Mouse (Mus musculus) adrenal gland, postnatal 4 days (tissue): ENCODE measurements around the gene Gm42878. TPM values are rescaled to one million over a fixed set of nuclear protein-coding genes. Genes with fewer than 3 reads are reported as not detected.

Experiments
- DNase-seq, 2 experiments: peaks; one replicate each; pipeline ENCODE4 v3.0.0; 2021 to 2022; ENCODE audit warnings: low spot score in 2 of 2, mixed read lengths in 2 of 2
- long read RNA-seq, 2 experiments: library from polyadenylated mRNA; stranded (forward); transcript quantifications; one replicate each; pipeline ENCODE4 v2.0.0; 2021
- total RNA-seq, 2 experiments: library from RNA; stranded (reverse); gene quantifications; 2 replicates each; pipeline ENCODE4 v1.2.3; 2021

Gm42878 gene
- not detected for total RNA-seq
- long read RNA-seq, experiment 1 = 0 reads
- long read RNA-seq, experiment 2 = 0 reads

- DNase-seq = no peak
Measured at GRCm38 (mm10) chr5:121544910-121545792, at the start of gene Gm42878, which contains the start of gene Adam1a. Gm42878 (minus strand) TSS chr5:121545482. Adam1a (minus strand) TSS chr5:121545482.

DNA sequence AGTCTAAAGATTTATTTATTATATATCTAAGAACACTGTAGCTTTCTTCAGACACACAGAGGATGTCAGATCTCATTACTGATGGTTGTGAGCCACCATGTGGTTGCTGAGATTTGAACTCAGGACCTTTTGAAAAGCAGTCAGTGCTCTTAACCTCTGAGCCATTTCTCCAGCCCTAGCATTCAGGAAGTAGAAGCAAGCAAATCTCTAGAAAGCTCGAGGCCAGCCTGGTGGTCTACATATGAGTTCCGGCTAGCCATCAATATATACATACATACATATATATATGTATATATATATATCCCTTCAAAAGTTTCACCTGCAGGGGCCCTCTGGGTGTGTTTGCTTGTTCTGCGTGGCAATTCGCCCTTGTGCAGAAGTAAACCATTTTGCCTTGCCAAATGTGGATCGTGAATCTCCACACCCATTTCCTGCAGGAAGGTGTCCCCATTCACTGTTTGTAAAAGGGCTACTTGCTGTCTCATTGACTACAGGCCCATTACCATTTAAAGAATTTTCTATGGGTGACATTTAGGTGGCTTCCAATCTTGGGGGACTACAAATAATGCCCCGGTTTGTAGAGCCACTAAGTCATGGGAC is 49.5 kb upstream of the Gm42878 start:
- no peak for DNase-seq

DNA sequence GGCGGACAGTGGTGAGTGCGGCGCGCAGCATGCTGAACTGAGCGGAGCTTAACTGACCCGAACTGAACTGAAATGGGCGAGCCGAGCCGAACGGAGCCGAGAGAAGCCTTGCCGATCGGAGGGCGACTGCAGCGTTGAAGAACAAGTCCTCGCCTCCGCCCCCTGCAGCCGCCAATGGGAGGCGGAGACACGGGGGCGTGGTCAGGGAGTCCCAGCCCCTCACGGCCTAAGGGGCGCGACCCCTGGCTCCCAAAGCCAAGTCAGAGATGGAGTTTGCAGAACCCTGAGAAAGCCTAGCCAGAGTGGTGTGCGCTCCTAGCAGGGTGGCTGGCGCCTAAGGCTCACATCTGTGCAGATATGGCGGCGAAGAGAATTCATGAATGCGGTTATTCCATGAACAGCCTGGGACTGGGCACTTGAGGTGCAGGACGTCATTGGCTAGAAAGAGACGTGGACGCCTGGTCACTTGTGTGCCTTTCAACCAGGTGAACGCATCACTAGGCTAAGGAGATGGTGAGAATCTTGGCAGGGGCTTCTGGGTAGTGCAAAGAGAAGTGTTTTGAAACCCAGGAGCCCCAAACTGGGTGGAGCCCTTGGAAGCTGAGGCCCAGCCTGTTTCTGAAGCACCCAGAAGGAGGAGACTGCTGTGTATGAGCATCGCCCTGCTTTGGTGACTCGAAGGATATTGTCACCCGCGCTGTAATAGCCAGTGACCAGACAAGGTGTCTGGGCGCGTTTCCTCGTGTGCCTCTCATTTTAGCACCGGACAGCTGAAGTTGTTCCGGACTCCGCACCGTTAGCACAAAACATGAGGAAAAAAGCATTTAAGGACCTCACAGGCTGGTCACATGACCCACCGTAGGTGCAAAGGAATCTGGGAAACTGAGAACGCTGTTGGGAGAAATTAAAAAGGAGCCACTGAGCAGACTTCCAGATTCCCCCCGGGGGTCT is 48.4 kb upstream of the Gm42878 start, which contains the start of gene Aldh2:
Gene Aldh2 (minus strand): TSS at position 374 of the 951 bp plus-strand sequence.
- DNase-seq = peak; percentile 72 to 77

DNA sequence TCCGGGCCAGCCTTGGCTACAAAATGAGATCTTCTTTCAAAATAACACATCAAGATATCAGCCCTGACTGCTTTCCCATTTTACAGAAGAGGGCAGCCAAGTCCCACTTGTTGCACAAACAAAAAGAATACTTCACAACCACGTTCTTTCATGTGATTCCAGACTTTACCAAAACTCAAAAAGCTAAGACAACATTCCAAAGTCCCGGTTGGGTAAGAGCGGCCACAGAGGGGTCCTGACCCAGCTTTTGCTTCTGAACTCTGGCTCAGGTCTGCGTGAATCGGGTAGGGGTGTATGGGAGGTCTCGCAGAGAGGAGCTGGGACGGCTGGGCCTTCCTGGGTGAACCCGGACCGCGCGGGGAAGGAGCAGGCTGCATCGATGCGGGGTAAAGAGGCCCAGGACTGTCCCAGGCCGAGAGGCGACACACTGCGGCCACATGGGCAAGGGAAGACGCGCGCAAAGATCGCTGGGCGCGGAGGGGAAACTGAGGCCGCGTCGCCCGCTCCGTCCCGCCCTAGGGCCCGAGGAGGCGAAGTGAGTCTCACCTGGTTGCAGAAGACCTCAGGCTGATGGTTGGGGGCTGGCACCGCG is 47.6 kb upstream of the Gm42878 start:
- DNase-seq = no peak

GRCm38 (mm10) chr5:121592064-121592815 is 47.0 kb upstream of the Gm42878 start:
- DNase-seq = no peak

DNA sequence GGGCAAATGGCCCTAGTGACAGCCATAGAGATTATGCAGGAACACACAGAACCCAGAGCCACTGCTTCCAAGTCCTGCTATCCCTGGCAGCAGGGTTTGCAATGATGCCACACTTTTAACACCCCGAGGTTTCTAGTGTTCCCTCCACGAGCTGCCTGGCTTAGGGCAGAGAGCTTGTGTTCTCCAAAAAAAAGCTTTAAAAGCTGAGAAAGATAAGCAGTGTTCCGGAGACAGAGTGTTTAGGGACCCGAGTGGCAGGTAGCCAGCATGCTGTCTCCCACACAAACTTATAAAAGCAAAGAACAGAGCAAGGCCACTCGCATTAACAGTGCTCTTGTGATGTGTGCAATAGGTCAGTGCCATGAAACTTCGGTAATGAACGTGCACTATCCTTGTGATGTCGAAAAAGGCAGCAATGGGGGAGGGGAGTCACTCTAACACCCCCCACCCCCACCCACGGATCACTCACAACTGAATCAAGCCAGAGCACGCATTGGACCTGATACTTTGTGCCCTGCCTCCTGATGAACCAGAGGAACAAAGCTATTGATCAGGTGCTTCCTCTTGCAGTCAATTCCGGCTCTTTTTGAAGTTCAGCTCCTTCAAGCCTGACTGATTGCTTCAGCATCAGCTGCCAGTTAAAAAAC is 46.3 kb upstream of the Gm42878 start:
- DNase-seq = no peak

- no peak for DNase-seq
Measured at GRCm38 (mm10) chr5:121589928-121590327, 44.6 kb upstream of the Gm42878 start.

- DNase-seq = no peak
Measured at GRCm38 (mm10) chr5:121586400-121587039, 41.2 kb upstream of the Gm42878 start.

GRCm38 (mm10) chr5:121585699-121586098 is 40.4 kb upstream of the Gm42878 start:
- DNase-seq = no peak

GRCm38 (mm10) chr5:121585005-121585404 is 39.7 kb upstream of the Gm42878 start:
- DNase-seq = no peak

DNA sequence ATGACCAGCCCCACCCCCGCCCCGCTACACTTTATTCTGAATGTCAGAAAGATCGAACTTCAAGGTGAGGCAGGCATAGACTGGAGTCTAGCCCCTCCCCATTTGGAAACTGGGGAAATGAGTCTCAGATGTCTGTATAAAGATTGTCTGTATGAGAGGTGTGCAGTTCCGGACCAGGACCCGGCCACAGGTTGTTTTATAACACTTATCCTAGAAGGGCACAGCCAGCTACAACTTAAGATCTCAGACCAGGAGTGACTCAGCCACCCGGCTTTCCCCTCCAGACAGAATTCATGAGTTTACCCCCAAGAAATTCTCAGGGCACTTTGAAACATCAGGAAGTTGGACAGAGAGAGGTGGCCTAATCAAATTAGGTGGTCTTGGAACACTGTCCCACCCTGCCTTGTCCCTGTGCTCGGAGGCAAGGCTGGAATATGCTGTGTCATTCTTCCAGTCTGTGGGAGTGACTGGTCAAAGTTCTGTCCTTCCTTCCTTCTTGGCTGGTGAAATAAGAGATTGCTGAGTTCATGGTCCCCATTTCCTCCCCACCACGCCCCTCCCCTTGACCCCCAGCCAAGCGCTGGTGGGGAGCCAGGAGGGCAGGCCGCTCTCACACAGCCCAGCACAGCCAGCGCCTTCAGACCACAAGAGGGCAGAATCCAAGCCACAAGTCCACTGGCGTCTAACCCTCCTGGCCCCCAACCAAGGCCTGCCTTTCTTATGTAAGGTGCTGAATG is 38.7 kb upstream of the Gm42878 start:
- peak; percentile 82 to 88 for DNase-seq

DNA sequence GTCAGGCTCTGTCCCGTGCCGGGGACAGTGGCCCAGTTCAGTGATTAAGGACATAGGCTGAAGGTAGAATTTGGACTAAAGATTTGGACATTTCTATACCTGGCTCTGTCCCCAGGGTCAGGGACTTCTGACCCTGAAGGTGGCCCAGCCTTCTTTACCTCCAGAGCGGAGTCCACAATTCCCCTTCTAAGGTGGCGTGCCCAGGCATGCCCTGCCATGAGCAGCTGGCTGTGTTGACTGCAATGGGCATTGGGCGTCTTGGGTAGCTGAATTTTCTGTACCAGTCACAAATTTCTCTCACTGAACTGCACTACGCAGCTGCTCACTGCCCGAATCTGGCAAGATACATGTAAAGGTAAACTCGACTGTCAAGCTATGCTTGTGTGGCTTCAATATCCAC is 36.7 kb upstream of the Gm42878 start:
- DNase-seq = no peak

- peak in 1 of 2 experiments; percentile 53 for DNase-seq
Measured at GRCm38 (mm10) chr5:121576927-121577488, 31.7 kb upstream of the Gm42878 start.

GRCm38 (mm10) chr5:121575867-121576266 is 30.6 kb upstream of the Gm42878 start:
- no peak for DNase-seq

GRCm38 (mm10) chr5:121574145-121574544 is 28.9 kb upstream of the Gm42878 start:
- DNase-seq = no peak

GRCm38 (mm10) chr5:121570787-121571186 is 25.5 kb upstream of the Gm42878 start:
- DNase-seq = no peak

GRCm38 (mm10) chr5:121569881-121570420 is 24.7 kb upstream of the Gm42878 start:
- DNase-seq = no peak
